In genomic region chr12:91149152-91149551, GRCm38 (mm10) we compare ENCODE assay signal across 28 mouse cellular contexts.
DNase-seq lines count a peak whose midpoint lies in the region; ATAC-seq and TF ChIP-seq lines count a peak whose summit lies in the region.
"Had no signal": no experiment of that assay in that cellular context is flagged by ENCODE, and none has a peak within 500 bp of the region (broad histone marks: within the 10 kb centered on the region; RNA-seq: fewer than 3 reads in every experiment).

No protein-coding gene starts in this region.

- peak; percentile 8 for DNase-seq in forebrain, postnatal 0 days
- peak; percentile 17 for DNase-seq in lung, embryonic 14.5 days
- DNase-seq in lung, adult 2 months = no peak
- DNase-seq in neural tube, embryonic 10.5 days (ENCODE audit: extremely low spot score, low spot score) = no peak
- DNase-seq in heart, postnatal 36 days = no peak
- DNase-seq: adrenal gland, adult 8-10 months; cerebellum, adult 11 months; cerebellum, adult 9-11 months; embryo, embryonic 11 days; gastrocnemius, postnatal 14 days; heart, adult 18-20 months; heart, postnatal 4 days; kidney, adult 11 months; kidney, postnatal 36 days; lung, postnatal 36 days; thymus, adult 2 months; thymus, postnatal 36 days had no signal

- no peaks in the 10 kb centered on the region for H3K9me3 ChIP-seq in forebrain, postnatal 0 days (ENCODE audit: low read length)
- no peaks in the 10 kb centered on the region for H3K9me3 ChIP-seq in forebrain, embryonic 15.5 days
- H3K9me3 ChIP-seq in lung, embryonic 14.5 days (ENCODE audit: low read depth, low read length) = no peaks in the 10 kb centered on the region
- no peaks in the 10 kb centered on the region for H3K9me3 ChIP-seq in neural tube, embryonic 12.5 days
- H3K9me3 ChIP-seq: embryonic facial prominence, embryonic 12.5 days; limb, embryonic 12.5 days; liver, embryonic 15.5 days; midbrain, embryonic 13.5 days had no signal

- intact Hi-C loops in heart, postnatal 36 days (cut with DNase I) = no loop called here

- no peak overlapping the region for H3K9ac ChIP-seq in forebrain, postnatal 0 days
- no peak overlapping the region for H3K9ac ChIP-seq in forebrain, embryonic 15.5 days (replicated peaks)
- H3K9ac ChIP-seq in lung, embryonic 14.5 days = no peak overlapping the region
- H3K9ac ChIP-seq in neural tube, embryonic 12.5 days = no peak overlapping the region
- H3K9ac ChIP-seq: embryonic facial prominence, embryonic 12.5 days; limb, embryonic 12.5 days; liver, embryonic 15.5 days; midbrain, embryonic 13.5 days had no signal

- no peak overlapping the region for H3K4me3 ChIP-seq in forebrain, postnatal 0 days (ENCODE audit: low read depth, low read length)
- no peak overlapping the region for H3K4me3 ChIP-seq in forebrain, embryonic 15.5 days
- no peak overlapping the region for H3K4me3 ChIP-seq in lung, embryonic 14.5 days (ENCODE audit: low read depth, low read length)
- H3K4me3 ChIP-seq in lung, adult 2 months (replicated peaks; ENCODE audit: extremely low read depth, low read depth, low read length) = no peak overlapping the region
- no peak overlapping the region for H3K4me3 ChIP-seq in neural tube, embryonic 12.5 days
- H3K4me3 ChIP-seq: embryonic facial prominence, embryonic 12.5 days; layer of hippocampus, adult 2 months; left cerebral cortex, adult 2 months; limb, embryonic 12.5 days; liver, embryonic 15.5 days; midbrain, embryonic 13.5 days; myocyte had no signal

- H3K27me3 ChIP-seq in forebrain, postnatal 0 days (ENCODE audit: insufficient read depth, low read length) = no peaks in the 10 kb centered on the region
- no peaks in the 10 kb centered on the region for H3K27me3 ChIP-seq in forebrain, embryonic 15.5 days
- H3K27me3 ChIP-seq in lung, embryonic 14.5 days (ENCODE audit: insufficient read depth, low read length) = no peaks in the 10 kb centered on the region
- H3K27me3 ChIP-seq in neural tube, embryonic 12.5 days (replicated peaks) = no peaks in the 10 kb centered on the region
- H3K27me3 ChIP-seq: embryonic facial prominence, embryonic 12.5 days; limb, embryonic 12.5 days; liver, embryonic 15.5 days; midbrain, embryonic 13.5 days had no signal

- 81% methylated on average over 3 of the region's 3 CpGs for WGBS in forebrain, postnatal 0 days
- WGBS in forebrain, embryonic 15.5 days = 86% methylated on average over 3 of the region's 3 CpGs
- WGBS in lung, embryonic 14.5 days = 73% methylated on average over 3 of the region's 3 CpGs
- WGBS in lung, adult 2 months = 82% methylated on average over 3 of the region's 3 CpGs
- WGBS in neural tube, embryonic 12.5 days = 67% methylated on average over 3 of the region's 3 CpGs

- no peak overlapping the region for H3K27ac ChIP-seq in forebrain, postnatal 0 days (ENCODE audit: low read depth, low read length)
- no peak overlapping the region for H3K27ac ChIP-seq in forebrain, embryonic 15.5 days (replicated peaks)
- H3K27ac ChIP-seq in lung, embryonic 14.5 days (ENCODE audit: low read depth) = no peak overlapping the region
- H3K27ac ChIP-seq in neural tube, embryonic 12.5 days = no peak overlapping the region
- H3K27ac ChIP-seq: embryonic facial prominence, embryonic 12.5 days; layer of hippocampus, adult 2 months; left cerebral cortex, adult 2 months; limb, embryonic 12.5 days; liver, embryonic 15.5 days; midbrain, embryonic 13.5 days had no signal

- no peak for TF ChIP-seq POLR2A in lung, adult 2 months (IDR thresholded peaks at IDR 0.05; ENCODE audit: borderline replicate concordance, extremely low read depth, low read depth, low read length)

- H3K4me1 ChIP-seq in forebrain, postnatal 0 days (ENCODE audit: insufficient read depth) = no peaks in the 10 kb centered on the region
- no peaks in the 10 kb centered on the region for H3K4me1 ChIP-seq in forebrain, embryonic 15.5 days
- no peaks in the 10 kb centered on the region for H3K4me1 ChIP-seq in lung, embryonic 14.5 days (ENCODE audit: insufficient read depth)
- H3K4me1 ChIP-seq in lung, adult 2 months (ENCODE audit: control insufficient read depth, insufficient read depth, low read length) = no peaks in the 10 kb centered on the region
- no peaks in the 10 kb centered on the region for H3K4me1 ChIP-seq in neural tube, embryonic 12.5 days
- H3K4me1 ChIP-seq: embryonic facial prominence, embryonic 12.5 days; limb, embryonic 12.5 days; liver, embryonic 15.5 days; midbrain, embryonic 13.5 days had no signal

- no peak for TF ChIP-seq CTCF in forebrain, postnatal 0 days (IDR thresholded peaks at IDR 0.05; ENCODE audit: low read depth)
- no peak for TF ChIP-seq CTCF in lung, embryonic 14.5 days (IDR thresholded peaks at IDR 0.05; ENCODE audit: low read depth)
- no peak for TF ChIP-seq CTCF in lung, adult 2 months (IDR thresholded peaks at IDR 0.05; ENCODE audit: insufficient read depth, low read length)

- peak; percentile 38; the same call in 1 of the 2 replicates for ATAC-seq in forebrain, postnatal 0 days
- no peak for ATAC-seq in forebrain, embryonic 15.5 days (replicated peaks)
- ATAC-seq in lung, embryonic 14.5 days (ENCODE audit: insufficient read depth) = no peak
- ATAC-seq in neural tube, embryonic 12.5 days (ENCODE audit: low FRiP score, low read depth) = 0 out of 2 replicates have a peak, but pooled peaks have one; percentile 44
- ATAC-seq: inflammation-experienced regulatory T-cells, adult 6 months; midbrain, embryonic 13.5 days had no signal

- H3K36me3 ChIP-seq in forebrain, postnatal 0 days (ENCODE audit: insufficient read depth) = no peaks in the 10 kb centered on the region
- no peaks in the 10 kb centered on the region for H3K36me3 ChIP-seq in forebrain, embryonic 15.5 days
- no peaks in the 10 kb centered on the region for H3K36me3 ChIP-seq in lung, embryonic 14.5 days (ENCODE audit: insufficient read depth)
- H3K36me3 ChIP-seq in neural tube, embryonic 12.5 days = no peaks in the 10 kb centered on the region
- H3K36me3 ChIP-seq: embryonic facial prominence, embryonic 12.5 days; limb, embryonic 12.5 days; liver, embryonic 15.5 days; midbrain, embryonic 13.5 days had no signal

- no peak overlapping the region for H3K4me2 ChIP-seq in forebrain, postnatal 0 days (ENCODE audit: low read depth)
- no peak overlapping the region for H3K4me2 ChIP-seq in forebrain, embryonic 15.5 days (replicated peaks)
- no peak overlapping the region for H3K4me2 ChIP-seq in lung, embryonic 14.5 days
- H3K4me2 ChIP-seq in neural tube, embryonic 12.5 days (replicated peaks) = no peak overlapping the region
- H3K4me2 ChIP-seq: embryonic facial prominence, embryonic 12.5 days; heart, embryonic 11.5 days; limb, embryonic 12.5 days; liver, embryonic 15.5 days; midbrain, embryonic 13.5 days had no signal

Comparison
In these comparisons a context has a peak if more than half of its experiments do, and no peak if none do; other contexts are left out.
1. ATAC-seq: peak in forebrain, postnatal 0 days (single experiment) and neural tube, embryonic 12.5 days (single experiment); none in forebrain, embryonic 15.5 days (single experiment) and lung, embryonic 14.5 days (single experiment).
2. DNase-seq: peak in forebrain, postnatal 0 days (single experiment) and lung, embryonic 14.5 days (single experiment); none in lung, adult 2 months (single experiment), neural tube, embryonic 10.5 days (single experiment) and heart, postnatal 36 days (0 of 2).